Mouse (Mus musculus) adrenal gland (tissue): Measurements from ENCODE around the gene Ccdc153.

Source experiments
- intact Hi-C: fragments of 180-260 bp; cut with DNase I; formaldehyde crosslinking; loops from one replicate; pipeline ENCODE4 v1.15.1; 2025

Ccdc153 gene

GRCm38 (mm10) chr9:44269973-44270372 lies 29.5 kb downstream of the Ccdc153 start:
- intact Hi-C loops, result no loop called here

DNA sequence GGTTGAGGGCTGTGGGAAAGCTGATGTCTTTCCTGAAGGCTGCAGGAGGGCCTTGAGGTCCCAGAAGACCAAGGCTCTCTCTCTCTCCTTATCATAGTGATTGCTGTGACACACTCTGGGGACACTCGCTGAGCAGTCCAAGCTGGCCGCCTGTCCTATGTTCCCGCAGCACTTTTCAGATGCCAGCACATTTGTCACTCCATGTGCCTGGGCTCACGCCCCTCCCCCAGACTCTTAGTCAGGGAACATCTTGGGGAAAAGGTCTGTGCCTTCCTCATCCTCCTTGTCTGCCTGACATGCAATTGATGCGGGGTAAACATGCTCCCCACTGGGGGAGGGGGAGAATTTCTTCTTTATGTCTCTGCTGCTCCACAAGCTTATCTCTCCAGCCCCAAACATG lies 42.7 kb downstream of the Ccdc153 start:
- intact Hi-C loops, result no loop called here

DNA sequence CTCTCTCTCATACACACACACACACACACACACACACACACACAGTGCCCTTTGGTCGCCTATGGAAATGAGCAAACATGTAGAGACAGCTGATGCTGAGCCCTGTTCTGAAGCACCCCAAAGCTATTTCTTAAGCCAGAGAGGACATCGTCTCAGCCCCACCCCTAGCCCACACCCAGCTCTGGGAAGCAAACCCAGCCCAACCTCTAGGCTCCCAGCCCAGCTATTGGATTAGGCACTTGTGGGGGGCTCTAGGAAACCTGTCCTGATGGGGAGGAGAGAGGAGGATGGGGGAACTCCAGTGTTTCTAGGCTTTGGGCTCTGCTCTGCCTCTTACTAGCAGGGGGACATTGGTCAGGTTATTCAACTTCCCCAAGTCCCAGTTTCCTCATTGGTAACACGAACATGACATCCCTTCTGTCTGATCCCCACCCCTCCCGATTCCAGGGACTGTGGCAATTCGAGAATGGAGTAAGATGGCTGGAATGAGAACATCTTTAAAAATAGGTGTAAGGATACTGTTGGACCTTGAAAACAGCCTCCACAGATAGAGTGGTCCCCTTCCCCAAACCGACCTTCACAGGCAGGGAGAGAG lies 45.9 kb downstream of the Ccdc153 start:
- intact Hi-C loops, result no loop called here

DNA sequence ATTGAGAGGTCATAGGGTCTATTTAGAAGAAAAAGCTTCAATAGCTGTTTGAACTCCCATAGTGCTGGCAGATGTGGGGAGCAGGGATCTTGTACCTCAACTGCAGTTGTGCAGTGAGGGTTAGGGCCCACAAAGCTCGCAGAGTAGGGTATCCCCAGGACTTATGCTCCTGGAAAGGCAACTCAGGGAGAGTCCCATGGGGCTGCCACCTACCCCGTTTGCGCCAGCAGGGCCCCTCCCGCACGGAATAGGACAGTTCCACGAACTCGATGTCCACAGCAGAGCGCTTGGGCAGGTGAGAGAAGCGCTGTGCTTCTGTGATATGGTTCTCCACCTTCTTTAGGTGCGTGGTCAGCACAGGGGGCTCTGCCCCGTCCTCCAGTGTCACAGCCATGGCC lies 46.5 kb downstream of the Ccdc153 start:
- intact Hi-C loops, result no loop called here

DNA sequence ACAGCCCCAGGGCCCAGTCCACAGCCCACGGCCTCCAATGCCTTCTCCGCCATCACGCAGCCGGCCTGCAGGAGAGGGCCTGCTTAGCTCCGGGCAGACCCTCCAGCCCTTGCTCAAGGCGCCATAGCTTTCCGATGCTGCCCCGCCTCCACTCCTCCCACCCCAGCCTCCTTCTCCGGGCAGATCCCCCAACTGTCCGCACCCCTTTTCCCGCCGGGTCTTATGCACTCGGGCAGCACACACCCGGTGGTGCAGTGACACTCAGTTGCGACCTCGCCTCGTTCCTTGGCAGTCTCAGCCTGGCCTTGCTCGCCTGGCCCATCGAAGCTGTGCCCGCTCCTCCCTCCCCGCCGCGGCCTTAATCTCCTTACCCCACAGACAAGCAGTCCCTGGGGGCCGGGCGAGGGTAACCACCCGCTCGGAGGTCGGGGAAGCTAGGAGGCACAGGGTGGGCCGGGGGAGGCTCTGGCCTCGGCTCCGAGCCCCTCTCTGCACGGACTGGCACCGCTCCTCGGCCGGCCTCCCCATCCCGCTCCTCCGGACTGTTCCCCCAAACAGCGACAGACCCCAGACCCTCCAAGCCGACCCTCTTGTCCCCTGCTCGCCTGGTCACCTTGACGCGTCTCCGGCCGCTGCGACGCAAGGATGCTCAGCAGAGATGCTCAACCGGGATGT lies 47.1 kb downstream of the Ccdc153 start:
- intact Hi-C loops, result no loop called here

GRCm38 (mm10) chr9:44288076-44288958 lies 47.8 kb downstream of the Ccdc153 start, which contains the start of gene Abcg4:
Gene Abcg4 (minus strand): TSS chr9:44288615.
- intact Hi-C loops, result no loop called here

DNA sequence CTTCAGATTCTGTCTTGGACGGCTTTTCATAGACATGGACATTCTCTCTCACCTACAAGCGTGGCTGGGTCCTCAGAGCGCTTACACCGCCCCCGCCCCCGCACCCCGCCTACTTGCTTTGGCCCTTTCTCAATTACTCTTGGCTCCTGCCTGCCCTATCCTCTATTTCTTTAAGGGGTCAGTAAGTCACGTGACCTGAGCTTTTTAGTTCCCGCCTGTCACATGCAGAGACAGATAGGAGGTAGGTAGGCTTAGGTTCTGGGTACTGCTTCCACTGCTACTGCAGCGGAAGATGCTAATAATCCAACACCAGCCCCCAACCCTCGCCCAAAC lies 48.4 kb downstream of the Ccdc153 start:
- intact Hi-C loops, result no loop called here

- intact Hi-C loops, result loop anchor here (5.0 kb wide), 1 partner anchor 65 kb away; no protein-coding TSS in a partner anchor
These were observed 52.0 kb downstream of the Ccdc153 start for GRCm38 (mm10) chr9:44292490-44292889.
